Mouse (Mus musculus) stomach, embryonic 14.5 days (tissue): ENCODE data around the gene Zfp90. TPM values are rescaled to one million over a fixed set of nuclear protein-coding genes. Genes with fewer than 3 reads are reported as not detected.

ENCODE experiments used
- ATAC-seq: fragments of 200-750 bp; cut with Nextera tagmentation; 2 replicates; pipeline ENCODE4 v1.8.0; 2017; ENCODE audit warnings: low read depth, moderate TSS enrichment; ENCODE audit not compliant: insufficient number of reproducible peaks, insufficient read depth, low FRiP score
- H3K27ac ChIP-seq: fragments of 300-500 bp; sonication (generic); 2 replicates; pipeline ENCODE4 v1.5.1; 2014; ENCODE audit warnings: mild to moderate bottlenecking, low read length, moderate library complexity, mixed read lengths
- H3K27me3 ChIP-seq: fragments of 300-500 bp; sonication (generic); 2 replicates; pipeline ENCODE4 v1.6.1; 2014; ENCODE audit warnings: low read length, control low read depth, mixed read lengths; ENCODE audit not compliant: control insufficient read depth, insufficient read depth
- H3K36me3 ChIP-seq: fragments of 300-500 bp; sonication (generic); 2 replicates; pipeline ENCODE4 v1.6.1; 2014; ENCODE audit warnings: mild to moderate bottlenecking, control low read depth, low read length, moderate library complexity, mixed read lengths; ENCODE audit not compliant: control insufficient read depth, insufficient read depth
- H3K4me1 ChIP-seq: fragments of 300-500 bp; sonication (generic); 2 replicates; pipeline ENCODE4 v1.6.1; 2014; ENCODE audit warnings: low read length, control low read depth, mixed read lengths; ENCODE audit not compliant: control insufficient read depth, insufficient read depth
- H3K4me2 ChIP-seq: fragments of 300-500 bp; sonication (generic); replicated peaks from 2 replicates; pipeline ENCODE4 v1.6.1; 2014; ENCODE audit warnings: low read depth, low read length, control low read depth
- H3K4me3 ChIP-seq: fragments of 300-500 bp; sonication (generic); 2 replicates; pipeline ENCODE4 v1.5.1; 2014; ENCODE audit warnings: low read depth, low read length, control low read depth
- H3K9ac ChIP-seq: fragments of 300-500 bp; sonication (generic); replicated peaks from 2 replicates; pipeline ENCODE4 v1.6.1; 2014; ENCODE audit warnings: low read depth, mild to moderate bottlenecking, control low read depth, low read length, moderate library complexity, mixed read lengths
- H3K9me3 ChIP-seq: fragments of 300-500 bp; sonication (generic); 2 replicates; pipeline ENCODE4 v1.6.1; 2016; ENCODE audit warnings: low read depth, low read length, control low read depth; ENCODE audit not compliant: control insufficient read depth
- WGBS: fragments of 180-500 bp; shearing (Covaris S2); extraction: QIAGEN DNeasy Blood & Tissue Kit; methylation state at CpG from one replicate; pipeline ENCODE4 v1.1.7; 2014; 5-methylcytosine and 5-hydroxymethylcytosine counted together
- polyA plus RNA-seq: library from polyadenylated mRNA; unstranded; fragments of >200 nt; fragmentation: Nextera tagmentation; extraction: Ambion mirVana; gene quantifications from 2 replicates; pipeline ENCODE4 v1.2.1, GENCODE M21; 2014

Zfp90 gene
- 23.8 and 25.4 TPM in 2 replicates for polyA plus RNA-seq

DNA sequence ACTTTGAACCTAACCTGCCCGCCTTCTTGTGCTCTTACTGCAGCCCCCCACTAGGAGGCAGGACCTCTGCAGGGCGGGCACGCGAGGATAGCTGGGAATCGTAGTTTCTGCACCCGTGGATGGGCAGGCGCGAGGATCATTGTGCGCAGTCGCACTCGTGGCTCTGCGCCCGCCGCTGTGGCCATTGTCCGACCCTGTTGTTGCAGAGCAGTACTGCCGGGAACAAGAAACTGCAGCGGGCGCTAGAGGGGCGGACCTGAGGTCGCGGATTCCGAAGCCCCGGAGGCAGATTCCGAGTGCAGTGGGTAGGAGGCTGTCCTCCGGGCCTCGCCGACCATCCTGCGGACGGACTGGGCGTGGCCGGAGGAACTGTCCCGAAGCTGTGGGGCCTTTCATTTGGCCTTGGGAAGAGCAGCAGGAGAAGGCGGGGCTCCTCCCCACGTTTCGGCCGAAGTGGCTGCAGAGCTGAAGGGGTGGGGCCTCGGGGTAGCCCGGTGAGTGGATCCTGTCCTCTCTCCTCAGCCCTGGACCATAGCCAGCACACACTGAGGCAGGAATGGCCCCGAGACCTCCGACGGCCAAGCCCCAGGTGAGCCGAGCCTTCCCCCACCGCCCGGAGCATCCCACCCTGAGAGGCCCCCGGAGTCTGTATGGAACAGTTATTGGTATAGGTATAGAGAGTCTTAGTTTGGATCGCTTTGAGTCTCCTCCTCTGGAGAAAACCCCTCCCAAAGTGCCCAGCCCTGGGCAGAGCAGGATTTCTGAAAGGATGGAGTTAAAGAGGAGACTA, at the start of gene Zfp90:
Gene Zfp90 (plus strand): TSS at position 146 of the 790 bp plus-strand sequence.
- peak; percentile 96 for ATAC-seq
- H3K9me3 ChIP-seq, result no peaks in the 10 kb centered on the region; the same call in 1 of the 2 replicates
- H3K4me2 ChIP-seq, result peak within 1 kb of the TSS; percentile 69
- peak within 1 kb of the TSS; percentile 60 for H3K9ac ChIP-seq
- peaks cover 26% of the 10 kb centered on the region for H3K36me3 ChIP-seq
- no peaks in the 10 kb centered on the region for H3K27me3 ChIP-seq
- WGBS, result under 1% methylated on average over 46 of the region's 46 CpGs
- peak within 1 kb of the TSS; percentile 81 for H3K4me3 ChIP-seq
- 0 out of 2 replicates have a peak, but pooled peaks cover 4% of the 10 kb centered on the region for H3K4me1 ChIP-seq
- H3K27ac ChIP-seq, result peak within 1 kb of the TSS; percentile 93

DNA sequence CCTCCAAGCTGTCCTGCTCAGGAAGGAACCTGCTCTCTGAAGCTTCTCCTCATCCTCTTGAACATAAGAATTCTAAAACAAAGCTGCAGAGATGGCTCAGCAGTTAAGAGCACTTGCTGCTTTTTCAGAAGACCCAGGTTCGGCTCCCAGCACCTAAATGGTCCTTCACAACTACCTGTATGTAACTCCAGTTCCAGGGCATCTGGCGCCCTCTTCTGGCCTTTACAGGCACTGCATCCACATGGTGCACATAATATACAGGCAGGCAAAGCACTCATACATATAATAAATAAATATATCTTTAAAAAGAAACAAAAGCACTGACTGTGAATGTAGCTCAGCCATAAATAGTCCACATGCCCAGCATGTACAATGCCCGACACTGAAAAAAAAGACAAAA, 46.6 kb upstream of the Zfp90 start:
- Histone ChIP-seq H3K27me3 (no peaks in the 10 kb centered on the region), H3K9ac (no peak overlapping the region), H3K36me3 (no peaks in the 10 kb centered on the region), H3K9me3 (no peaks in the 10 kb centered on the region), H3K4me2 (no peak overlapping the region), H3K27ac (no peak overlapping the region), H3K4me1 (no peaks in the 10 kb centered on the region), H3K4me3 (no peak overlapping the region)
- ATAC-seq, result no peak
- 70% methylated on average over 3 of the region's 3 CpGs for WGBS

DNA sequence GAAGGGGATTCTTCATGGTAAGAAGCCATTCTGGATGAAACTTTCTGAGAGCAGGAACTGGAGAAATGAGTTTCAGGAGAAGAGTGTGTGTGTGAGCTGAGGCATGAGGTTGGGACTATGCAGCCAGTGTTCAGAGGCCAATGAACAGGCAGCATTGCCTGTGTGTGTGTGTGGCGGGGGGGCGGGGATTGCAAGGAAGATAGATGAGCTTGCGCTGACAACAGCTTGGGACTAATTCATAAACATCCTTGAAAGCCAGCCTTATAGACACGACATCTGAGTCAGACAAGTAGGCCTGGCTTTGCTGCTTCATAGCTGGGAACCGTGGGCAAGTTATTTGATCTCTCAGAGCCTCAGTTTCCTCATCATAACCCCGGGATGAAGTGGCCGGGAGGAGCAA, 46.1 kb upstream of the Zfp90 start:
- no peak for ATAC-seq
- Histone ChIP-seq H3K27me3 (no peaks in the 10 kb centered on the region), H3K27ac (no peak overlapping the region), H3K4me1 (no peaks in the 10 kb centered on the region), H3K36me3 (no peaks in the 10 kb centered on the region), H3K9ac (no peak overlapping the region), H3K4me3 (no peak overlapping the region), H3K4me2 (no peak overlapping the region), H3K9me3 (no peaks in the 10 kb centered on the region)
- WGBS, result 56% methylated on average over 7 of the region's 7 CpGs

DNA sequence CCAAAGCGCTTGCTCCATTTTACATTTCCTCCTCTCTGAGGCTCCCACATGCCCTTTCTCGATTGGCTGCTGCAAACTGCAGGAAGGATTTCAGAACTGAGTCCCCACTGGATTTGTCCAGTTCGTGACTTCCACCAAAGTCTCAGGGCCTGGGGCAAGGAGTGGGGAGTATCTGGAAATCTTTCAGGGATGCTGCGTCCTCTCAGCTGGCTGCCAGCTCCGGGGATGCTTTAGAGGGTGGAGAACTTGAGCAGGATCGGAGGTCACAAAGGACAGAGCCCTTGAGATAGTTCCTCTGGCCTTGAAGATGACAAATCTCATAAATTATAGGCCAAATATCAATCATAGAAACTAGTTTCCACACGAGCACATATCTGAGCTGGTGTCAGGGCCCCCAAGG, 39.2 kb upstream of the Zfp90 start:
- Histone ChIP-seq H3K9ac (no peak overlapping the region), H3K27ac (no peak overlapping the region), H3K4me2 (no peak overlapping the region), H3K4me1 (no peaks in the 10 kb centered on the region), H3K27me3 (no peaks in the 10 kb centered on the region), H3K36me3 (no peaks in the 10 kb centered on the region), H3K4me3 (no peak overlapping the region), H3K9me3 (no peaks in the 10 kb centered on the region)
- WGBS, result 63% methylated on average over 7 of the region's 7 CpGs
- no peak for ATAC-seq

DNA sequence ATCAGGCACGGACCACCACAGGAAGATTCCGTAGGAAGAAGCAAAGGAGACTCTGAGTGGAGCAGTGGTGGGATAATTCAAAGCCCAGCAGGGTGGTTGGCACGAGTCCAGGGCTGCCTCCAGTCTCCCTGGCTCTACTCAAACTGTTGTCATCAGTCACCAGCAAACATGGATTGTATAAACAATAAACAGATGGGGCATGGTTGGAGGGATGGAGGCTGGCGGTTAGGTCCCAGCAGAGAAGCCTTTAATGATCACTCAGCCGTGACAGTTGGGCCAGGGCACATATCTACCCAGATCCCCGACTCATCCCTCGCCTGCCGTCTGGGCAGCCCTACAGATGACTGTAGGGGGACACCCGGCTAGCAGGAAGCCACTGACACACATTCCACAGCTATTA, 38.3 kb upstream of the Zfp90 start:
- Histone ChIP-seq H3K9me3 (no peaks in the 10 kb centered on the region), H3K4me2 (no peak overlapping the region), H3K27me3 (no peaks in the 10 kb centered on the region), H3K27ac (no peak overlapping the region), H3K4me1 (no peaks in the 10 kb centered on the region), H3K4me3 (no peak overlapping the region), H3K36me3 (no peaks in the 10 kb centered on the region), H3K9ac (no peak overlapping the region)
- WGBS, result 25% methylated on average over 9 of the region's 9 CpGs
- no peak for ATAC-seq

DNA sequence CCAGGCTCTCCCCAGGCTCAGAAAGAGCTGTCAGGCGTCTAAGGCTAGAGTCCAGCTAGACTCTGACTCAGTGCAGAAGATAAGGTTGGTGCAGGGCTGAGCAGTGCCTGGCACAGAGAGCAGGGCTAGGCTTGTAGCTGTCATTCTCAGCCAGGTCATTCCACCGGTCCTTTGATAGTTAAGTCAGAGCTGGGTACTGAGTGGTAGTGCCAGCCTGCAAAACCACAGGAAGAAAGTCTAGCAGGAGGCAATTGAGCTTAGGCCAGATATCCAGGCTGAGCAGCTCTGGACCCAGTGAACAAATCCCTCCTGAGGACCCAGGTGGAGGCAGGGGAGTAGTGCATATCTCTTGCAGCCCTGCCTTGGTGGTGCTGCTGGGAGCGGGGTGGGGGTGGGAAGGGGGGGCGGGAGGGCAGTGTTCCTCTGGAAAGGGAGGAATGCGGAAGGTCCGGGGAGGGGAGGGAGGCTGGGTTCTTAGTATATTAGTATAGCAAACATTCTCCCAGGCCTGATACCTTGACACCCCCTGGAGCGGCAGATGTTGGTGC, 36.6 kb upstream of the Zfp90 start:
- peak; percentile 82 for ATAC-seq
- peak overlapping the region; percentile 59 for H3K27ac ChIP-seq

DNA sequence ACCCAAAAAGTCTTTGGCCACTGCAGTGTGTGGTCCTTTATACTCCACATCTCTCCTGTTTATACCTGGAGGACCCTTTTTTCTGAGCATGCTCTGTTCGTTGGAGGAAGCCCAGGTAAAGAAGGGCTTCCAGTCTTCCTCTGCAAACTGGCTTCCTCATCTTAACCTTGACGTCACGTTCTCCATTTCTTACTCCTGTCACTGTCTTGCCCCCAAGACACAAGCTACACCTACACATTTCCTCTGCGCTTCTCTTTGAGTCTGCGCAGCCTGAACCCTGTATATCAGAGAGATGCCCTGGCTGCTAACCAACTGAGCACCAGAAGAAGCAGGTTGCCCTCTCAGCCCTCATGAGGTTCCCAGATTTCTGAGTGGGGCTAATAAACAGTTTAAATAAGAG, 35.8 kb upstream of the Zfp90 start:
- WGBS, result 75% methylated on average over 5 of the region's 5 CpGs
- no peaks in the 10 kb centered on the region for H3K36me3 ChIP-seq
- no peaks in the 10 kb centered on the region for H3K9me3 ChIP-seq
- no peak for ATAC-seq
- no peak overlapping the region for H3K9ac ChIP-seq
- no peak overlapping the region for H3K4me2 ChIP-seq
- H3K4me1 ChIP-seq, result no peaks in the 10 kb centered on the region
- H3K27me3 ChIP-seq, result no peaks in the 10 kb centered on the region
- H3K4me3 ChIP-seq, result no peak overlapping the region
- no peak overlapping the region; the same call in 1 of the 2 replicates for H3K27ac ChIP-seq

More for the DNA sequence above, 36.6 kb upstream of the Zfp90 start:
- no peaks in the 10 kb centered on the region for H3K4me1 ChIP-seq
- no peaks in the 10 kb centered on the region for H3K9me3 ChIP-seq
- H3K4me3 ChIP-seq, result no peak overlapping the region
- H3K36me3 ChIP-seq, result no peaks in the 10 kb centered on the region
- no peak overlapping the region for H3K4me2 ChIP-seq
- 36% methylated on average over 7 of the region's 7 CpGs for WGBS
- H3K9ac ChIP-seq, result no peak overlapping the region
- no peaks in the 10 kb centered on the region for H3K27me3 ChIP-seq

DNA sequence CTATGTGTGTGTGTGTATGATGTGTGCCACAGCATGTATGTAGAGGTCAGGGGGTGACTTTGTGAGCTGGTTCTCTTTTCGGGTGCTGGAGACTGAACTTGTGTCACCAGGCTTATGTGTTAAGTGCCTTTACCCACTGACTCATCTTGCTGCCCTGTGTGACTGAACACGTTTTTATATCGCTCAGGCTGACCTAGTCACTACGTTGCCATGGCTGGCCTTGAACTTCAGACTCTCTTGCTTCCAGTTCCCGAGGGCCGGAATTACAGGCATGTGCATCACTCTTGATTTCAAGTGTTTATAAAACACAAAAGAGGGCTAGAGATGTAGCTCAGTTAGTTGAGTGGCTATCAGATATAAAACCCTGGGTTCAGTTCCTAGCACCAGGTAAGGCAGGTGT, 34.1 kb upstream of the Zfp90 start:
- ATAC-seq, result no peak
- no peak overlapping the region for H3K9ac ChIP-seq
- H3K27ac ChIP-seq, result no peak overlapping the region
- WGBS, result 85% methylated on average over 6 of the region's 6 CpGs
- no peaks in the 10 kb centered on the region for H3K4me1 ChIP-seq
- H3K27me3 ChIP-seq, result no peaks in the 10 kb centered on the region
- no peak overlapping the region for H3K4me3 ChIP-seq
- no peaks in the 10 kb centered on the region for H3K9me3 ChIP-seq
- H3K4me2 ChIP-seq, result no peak overlapping the region
- H3K36me3 ChIP-seq, result no peaks in the 10 kb centered on the region
